Mouse (Mus musculus): ENCODE data around the gene Gm20388.
"Not testable (repeated sequence)": the region's sequence is repeated elsewhere in the genome, so short reads cannot be mapped to it uniquely, and the experiment has no call there.

Gm20388 gene

GRCm38 (mm10) chr8:122312553-122312952 lies 2401.9 kb downstream of the Gm20388 start:
- DNase-seq (ENCODE audit: extremely low spot score, low read depth, low spot score), result no peak

- no peak for DNase-seq (ENCODE audit: extremely low spot score, low read depth, low spot score)
Observed at GRCm38 (mm10) chr8:122313310-122313709, 2402.7 kb downstream of the Gm20388 start.

- no peak for DNase-seq (ENCODE audit: extremely low spot score, low read depth, low spot score)
Observed at GRCm38 (mm10) chr8:122314899-122315496, 2404.4 kb downstream of the Gm20388 start.

- no peak for DNase-seq (ENCODE audit: extremely low spot score, low read depth, low spot score)
Observed at GRCm38 (mm10) chr8:122316402-122316801, 2405.8 kb downstream of the Gm20388 start.

- no peak for DNase-seq (ENCODE audit: extremely low spot score, low read depth, low spot score)
Observed at GRCm38 (mm10) chr8:122317918-122318475, 2407.4 kb downstream of the Gm20388 start.

- DNase-seq (ENCODE audit: extremely low spot score, low read depth, low spot score), result no peak
Observed at GRCm38 (mm10) chr8:122319045-122319707, 2408.5 kb downstream of the Gm20388 start.

GRCm38 (mm10) chr8:122319708-122320075 lies 2409.1 kb downstream of the Gm20388 start:
- DNase-seq (ENCODE audit: extremely low spot score, low read depth, low spot score), result no peak

- no peak for DNase-seq (ENCODE audit: extremely low spot score, low read depth, low spot score)
Observed at GRCm38 (mm10) chr8:122320541-122320940, 2409.9 kb downstream of the Gm20388 start.

- DNase-seq (ENCODE audit: extremely low spot score, low read depth, low spot score), result no peak
Observed at GRCm38 (mm10) chr8:122321455-122321921, 2410.8 kb downstream of the Gm20388 start.

- no peak for DNase-seq (ENCODE audit: extremely low spot score, low read depth, low spot score)
Observed at GRCm38 (mm10) chr8:122322126-122322525, 2411.5 kb downstream of the Gm20388 start.

- no peak for DNase-seq (ENCODE audit: extremely low spot score, low read depth, low spot score)
Observed at GRCm38 (mm10) chr8:122322792-122323191, 2412.2 kb downstream of the Gm20388 start.

GRCm38 (mm10) chr8:122323951-122324402 lies 2413.3 kb downstream of the Gm20388 start:
- not testable (repeated sequence) for DNase-seq (ENCODE audit: extremely low spot score, low read depth, low spot score)

GRCm38 (mm10) chr8:122325196-122325595 lies 2414.6 kb downstream of the Gm20388 start:
- DNase-seq (ENCODE audit: extremely low spot score, low read depth, low spot score), result no peak

- DNase-seq (ENCODE audit: extremely low spot score, low read depth, low spot score), result no peak
Observed at GRCm38 (mm10) chr8:122326114-122326542, 2415.5 kb downstream of the Gm20388 start.

- DNase-seq (ENCODE audit: extremely low spot score, low read depth, low spot score), result no peak
Observed at GRCm38 (mm10) chr8:122329072-122329471, 2418.4 kb downstream of the Gm20388 start.

- DNase-seq (ENCODE audit: extremely low spot score, low read depth, low spot score), result no peak
Observed at GRCm38 (mm10) chr8:122329553-122330239, 2419.1 kb downstream of the Gm20388 start.

GRCm38 (mm10) chr8:122330446-122331133 lies 2419.9 kb downstream of the Gm20388 start:
- DNase-seq (ENCODE audit: extremely low spot score, low read depth, low spot score), result no peak

- no peak for DNase-seq (ENCODE audit: extremely low spot score, low read depth, low spot score)
Observed at GRCm38 (mm10) chr8:122331134-122331523, 2420.5 kb downstream of the Gm20388 start.

GRCm38 (mm10) chr8:122332753-122333506 lies 2422.3 kb downstream of the Gm20388 start:
- peak; percentile 44 for DNase-seq (ENCODE audit: extremely low spot score, low read depth, low spot score)

GRCm38 (mm10) chr8:122333531-122333930 lies 2422.9 kb downstream of the Gm20388 start:
- no peak for DNase-seq (ENCODE audit: extremely low spot score, low read depth, low spot score)
